Mouse (Mus musculus): ENCODE measurements around the gene Reep6. TPM values are rescaled to one million over a fixed set of nuclear protein-coding genes. Genes with fewer than 3 reads are reported as not detected.
"Not testable (repeated sequence)": the region's sequence is repeated elsewhere in the genome, so short reads cannot be mapped to it uniquely, and the experiment has no call there.

Gene Reep6
- polyA plus RNA-seq, 1 experiment = 4.9 TPM

GRCm38 (mm10) chr10:80324120-80325037 is 5.4 kb upstream of the Reep6 start:
- DNase-seq (ENCODE audit: extremely low spot score in 1 of 2, low spot score in 1 of 2) = no peak

GRCm38 (mm10) chr10:80325045-80325444 is 4.7 kb upstream of the Reep6 start:
- DNase-seq (ENCODE audit: extremely low spot score in 1 of 2, low spot score in 1 of 2) = no peak

- DNase-seq (ENCODE audit: extremely low spot score in 1 of 2, low spot score in 1 of 2) = no peak
Observed at GRCm38 (mm10) chr10:80330084-80330483, 331 bp downstream of the Reep6 start.

- DNase-seq (ENCODE audit: extremely low spot score in 1 of 2, low spot score in 1 of 2) = no peak
Observed at GRCm38 (mm10) chr10:80330888-80331287, 1.1 kb downstream of the Reep6 start.

- no peak for DNase-seq (ENCODE audit: extremely low spot score in 1 of 2, low spot score in 1 of 2)
Observed at GRCm38 (mm10) chr10:80331636-80332524, 2.1 kb downstream of the Reep6 start.

GRCm38 (mm10) chr10:80332525-80332989 is 2.8 kb downstream of the Reep6 start:
- DNase-seq (ENCODE audit: extremely low spot score in 1 of 2, low spot score in 1 of 2) = no peak

- DNase-seq (ENCODE audit: extremely low spot score in 1 of 2, low spot score in 1 of 2) = no peak
Observed at GRCm38 (mm10) chr10:80336263-80336662, 6.5 kb downstream of the Reep6 start.

GRCm38 (mm10) chr10:80339941-80340750 is 10.4 kb downstream of the Reep6 start:
- peak in 1 of 2 experiments; percentile 93 for DNase-seq (ENCODE audit: extremely low spot score in 1 of 2, low spot score in 1 of 2)

GRCm38 (mm10) chr10:80341026-80341425 is 11.3 kb downstream of the Reep6 start:
- no peak for DNase-seq (ENCODE audit: extremely low spot score in 1 of 2, low spot score in 1 of 2)

GRCm38 (mm10) chr10:80341491-80342304 is 11.9 kb downstream of the Reep6 start:
- DNase-seq (ENCODE audit: extremely low spot score in 1 of 2, low spot score in 1 of 2) = no peak

GRCm38 (mm10) chr10:80342305-80342748 is 12.6 kb downstream of the Reep6 start:
- no peak for DNase-seq (ENCODE audit: extremely low spot score in 1 of 2, low spot score in 1 of 2)

- DNase-seq (ENCODE audit: extremely low spot score in 1 of 2, low spot score in 1 of 2) = peak in 1 of 2 experiments; percentile 66
Observed at GRCm38 (mm10) chr10:80342749-80343424, 13.1 kb downstream of the Reep6 start.

GRCm38 (mm10) chr10:80343425-80343895 is 13.7 kb downstream of the Reep6 start:
- no peak for DNase-seq (ENCODE audit: extremely low spot score in 1 of 2, low spot score in 1 of 2)

- peak in 1 of 2 experiments; percentile 62 for DNase-seq (ENCODE audit: extremely low spot score in 1 of 2, low spot score in 1 of 2)
Observed at GRCm38 (mm10) chr10:80344131-80344661, 14.4 kb downstream of the Reep6 start.

GRCm38 (mm10) chr10:80345122-80345521 is 15.4 kb downstream of the Reep6 start:
- no peak for DNase-seq (ENCODE audit: extremely low spot score in 1 of 2, low spot score in 1 of 2)

GRCm38 (mm10) chr10:80345929-80346328 is 16.2 kb downstream of the Reep6 start:
- not testable (repeated sequence) for DNase-seq (ENCODE audit: extremely low spot score in 1 of 2, low spot score in 1 of 2)

- DNase-seq (ENCODE audit: extremely low spot score in 1 of 2, low spot score in 1 of 2) = no peak
Observed at GRCm38 (mm10) chr10:80347514-80347967, 17.8 kb downstream of the Reep6 start.

- DNase-seq (ENCODE audit: extremely low spot score in 1 of 2, low spot score in 1 of 2) = no peak
Observed at GRCm38 (mm10) chr10:80348244-80348781, 18.6 kb downstream of the Reep6 start, which contains the start of gene Adamtsl5. Gene Adamtsl5, minus strand, starts transcription at chr10:80348412.

Data from frontal cortex, adult 2 months (tissue).